Mouse (Mus musculus) 416B (cell line): Measurements from ENCODE around the gene Ccl12.

Source experiments
- DNase-seq: peaks from one replicate; pipeline ENCODE4 v3.0.0; 2011; ENCODE audit warnings: low read depth

Gene Ccl12

DNA sequence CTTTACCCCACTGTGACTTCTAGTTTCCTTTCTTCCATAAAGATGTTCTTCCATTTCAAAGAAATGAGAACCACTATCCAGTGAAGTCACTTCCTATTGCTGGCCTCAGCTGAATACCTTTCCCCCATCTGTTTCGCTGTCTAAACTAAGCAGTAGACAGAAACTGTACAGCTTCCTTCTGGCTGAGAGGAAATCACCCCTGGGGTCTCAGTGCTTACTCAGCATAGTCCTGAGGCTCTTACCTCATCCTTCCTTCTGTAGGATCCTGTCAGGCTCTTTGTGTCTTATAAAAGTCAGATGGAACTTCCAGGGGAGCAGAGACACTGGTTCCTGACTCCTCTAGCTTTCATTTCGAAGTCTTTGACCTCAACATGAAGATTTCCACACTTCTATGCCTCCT lies at the start of gene Ccl12:
Gene Ccl12, plus strand, starts transcription at position 317 of the 400 bp plus-strand sequence.
- DNase-seq: no peak

DNA sequence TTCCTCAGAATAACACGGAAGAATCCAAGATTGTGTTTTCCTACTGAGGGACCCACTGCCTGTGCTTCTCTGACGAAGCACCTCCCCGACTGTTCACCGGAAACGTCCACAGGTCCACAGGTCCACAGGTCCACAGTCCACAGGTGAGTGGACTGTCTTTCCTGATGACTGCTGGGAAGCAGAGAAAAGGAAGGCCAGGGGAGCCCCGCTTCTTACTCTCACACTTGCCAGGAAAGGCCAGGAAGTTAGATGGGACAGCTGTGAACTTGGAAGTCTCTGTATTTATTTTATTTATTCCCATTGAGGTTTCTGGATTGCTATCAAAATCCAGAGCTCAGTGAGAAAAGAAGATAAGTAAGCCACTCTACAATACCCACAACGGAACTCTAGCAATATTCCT lies 47.8 kb upstream of the Ccl12 start:
- DNase-seq: no peak

- DNase-seq: no peak
Observed at GRCm38 (mm10) chr11:82057646-82058045, 44.0 kb upstream of the Ccl12 start, which contains the start of gene Ccl11. Gene Ccl11, plus strand, starts transcription at chr11:82057823.

DNA sequence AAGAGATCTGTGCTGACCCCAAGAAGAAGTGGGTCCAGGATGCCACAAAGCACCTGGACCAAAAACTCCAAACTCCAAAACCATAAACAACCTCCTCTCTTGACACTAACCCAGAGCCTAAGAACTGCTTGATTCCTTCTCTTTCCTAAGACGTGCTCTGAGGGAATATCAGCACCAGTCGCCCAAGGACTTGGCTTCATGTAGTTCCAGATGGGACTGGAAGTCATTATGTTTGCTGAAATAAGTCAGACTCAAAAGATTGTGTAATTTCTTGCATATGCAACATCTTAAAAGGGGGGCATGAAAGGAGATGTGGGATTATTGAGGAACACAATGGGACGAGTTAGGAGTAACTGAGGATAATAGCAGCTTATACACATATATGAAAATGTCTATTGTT lies 39.4 kb upstream of the Ccl12 start:
- no peak for DNase-seq

DNA sequence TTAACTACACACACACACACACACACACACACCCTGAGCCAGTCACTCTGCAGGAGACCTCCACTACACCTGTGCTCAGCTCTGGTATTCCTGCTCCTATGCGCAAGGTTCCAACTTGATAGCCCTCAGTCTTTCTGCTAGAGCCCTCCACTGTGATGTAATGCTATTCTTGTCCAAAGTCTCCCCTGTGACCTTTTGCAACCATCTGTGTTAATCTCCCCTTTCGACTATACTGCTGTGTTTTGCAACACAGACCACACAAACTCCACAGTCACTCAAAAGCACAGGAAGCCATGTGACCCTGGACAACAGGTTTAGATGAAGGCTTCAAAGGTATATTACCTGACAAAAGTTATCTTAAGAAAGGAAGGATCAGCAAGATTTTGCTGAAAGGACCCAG lies 38.2 kb upstream of the Ccl12 start:
- no peak for DNase-seq

DNA sequence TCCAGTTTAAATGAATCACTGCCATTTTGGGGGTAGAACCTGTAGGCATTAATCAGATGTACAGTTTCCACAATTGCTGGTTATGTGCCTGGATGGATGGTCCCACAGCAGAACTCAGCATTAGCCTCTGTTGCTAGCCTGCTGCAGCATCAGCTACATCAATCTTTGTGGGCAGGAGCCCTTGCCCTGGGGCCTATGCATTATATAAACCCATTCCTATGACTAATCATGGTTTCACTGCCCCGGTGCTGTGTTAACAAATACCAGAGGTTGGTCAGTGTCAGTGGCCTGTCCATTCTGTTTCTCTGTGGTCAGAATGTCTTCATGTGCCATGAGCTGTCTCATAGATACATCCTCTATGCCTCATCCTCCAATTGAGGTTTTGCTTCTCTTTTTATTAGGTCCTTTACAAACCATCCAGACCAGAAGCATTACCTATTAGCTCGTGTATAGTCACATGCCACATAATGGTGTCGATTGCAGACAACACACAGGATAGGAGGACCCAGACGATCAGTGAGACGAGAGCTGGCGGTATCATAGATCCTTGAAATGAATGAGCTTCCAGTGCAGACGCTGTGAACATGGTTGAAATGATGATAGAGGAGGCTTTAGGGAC lies 34.6 kb upstream of the Ccl12 start:
- peak; percentile 52 for DNase-seq

GRCm38 (mm10) chr11:82071076-82071475 lies 30.6 kb upstream of the Ccl12 start:
- no peak for DNase-seq

- DNase-seq: peak; percentile 54
Observed at GRCm38 (mm10) chr11:82072374-82072773, 29.3 kb upstream of the Ccl12 start.

GRCm38 (mm10) chr11:82072984-82073383 lies 28.7 kb upstream of the Ccl12 start:
- DNase-seq: no peak

GRCm38 (mm10) chr11:82073686-82074085 lies 28.0 kb upstream of the Ccl12 start:
- no peak for DNase-seq

- no peak for DNase-seq
Observed at GRCm38 (mm10) chr11:82077031-82077430, 24.6 kb upstream of the Ccl12 start.

DNA sequence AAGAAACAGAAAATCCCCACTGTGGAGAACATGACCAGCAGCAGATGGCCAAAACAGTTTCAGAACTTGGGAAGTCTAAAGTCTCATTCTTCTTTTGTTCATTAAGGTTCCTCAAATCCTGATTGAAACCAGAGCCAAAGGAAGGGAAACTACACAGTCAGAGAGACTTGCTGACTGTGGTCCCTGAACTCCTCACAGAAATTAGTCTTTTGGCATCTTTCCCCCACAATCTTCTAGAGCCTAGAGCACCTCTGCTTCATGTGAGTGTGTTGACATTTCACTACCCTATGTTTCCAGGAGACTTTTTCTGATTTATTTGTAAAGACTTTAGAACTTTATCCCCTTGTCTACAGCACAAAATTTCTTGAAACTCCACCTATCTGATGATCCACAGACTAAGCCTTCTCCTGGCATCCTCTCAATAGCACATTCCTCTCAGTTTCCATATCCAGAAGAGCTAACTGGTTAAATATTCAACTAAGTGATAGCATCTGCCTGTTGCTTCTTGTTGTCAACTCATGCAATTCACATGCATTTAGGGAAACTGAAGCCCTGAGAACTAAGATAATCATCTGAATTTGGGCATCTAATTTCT lies 23.4 kb upstream of the Ccl12 start:
- DNase-seq: no peak

GRCm38 (mm10) chr11:82080865-82081264 lies 20.8 kb upstream of the Ccl12 start:
- DNase-seq: no peak

GRCm38 (mm10) chr11:82084360-82084759 lies 17.3 kb upstream of the Ccl12 start:
- no peak for DNase-seq

- no peak for DNase-seq
Observed at GRCm38 (mm10) chr11:82099511-82100323, 1.9 kb upstream of the Ccl12 start.

- no peak for DNase-seq
Observed at GRCm38 (mm10) chr11:82101087-82101486, 558 bp upstream of the Ccl12 start.

DNA sequence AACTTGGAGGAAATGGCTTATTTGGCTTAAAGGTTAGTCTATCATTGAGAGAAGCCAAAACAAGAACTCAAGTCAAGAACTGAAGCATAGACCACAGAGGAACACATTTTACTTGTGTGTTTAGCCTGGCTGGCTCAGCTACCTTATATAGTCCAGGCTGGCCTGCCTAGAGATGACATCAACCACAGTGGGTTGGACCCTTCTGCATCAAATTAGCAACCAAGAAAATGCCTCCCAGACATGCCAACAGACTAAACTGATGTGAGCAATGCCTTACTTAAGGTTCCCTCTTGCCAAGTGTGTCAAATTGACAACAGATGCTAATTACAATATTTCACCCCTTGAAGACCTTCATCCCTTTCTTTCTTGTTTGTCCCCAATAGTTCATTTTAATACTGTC lies 8.0 kb downstream of the Ccl12 start:
- DNase-seq: no peak

GRCm38 (mm10) chr11:82110372-82111248 lies 9.0 kb downstream of the Ccl12 start:
- no peak for DNase-seq

DNA sequence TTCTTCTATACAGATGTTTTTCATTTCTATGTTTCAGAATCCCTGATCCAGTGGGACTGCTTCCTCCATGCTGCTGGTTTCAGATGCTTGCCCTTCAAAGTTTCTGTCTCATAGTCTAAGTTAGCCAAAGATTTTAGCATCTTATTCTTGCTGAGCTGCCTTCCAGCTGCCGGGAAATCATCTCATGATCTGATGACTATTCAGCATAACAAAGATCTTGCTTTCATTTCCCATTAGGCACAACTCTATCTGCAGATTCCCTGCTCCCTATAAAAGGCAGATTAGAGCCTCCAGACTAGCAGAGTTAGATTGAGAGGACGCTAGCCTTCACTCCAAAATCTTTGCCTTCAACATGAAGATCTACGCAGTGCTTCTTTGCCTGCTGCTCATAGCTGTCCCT lies 13.2 kb downstream of the Ccl12 start, which contains the start of gene Ccl8:
Gene Ccl8, plus strand, starts transcription at position 301 of the 400 bp plus-strand sequence.
- no peak for DNase-seq

DNA sequence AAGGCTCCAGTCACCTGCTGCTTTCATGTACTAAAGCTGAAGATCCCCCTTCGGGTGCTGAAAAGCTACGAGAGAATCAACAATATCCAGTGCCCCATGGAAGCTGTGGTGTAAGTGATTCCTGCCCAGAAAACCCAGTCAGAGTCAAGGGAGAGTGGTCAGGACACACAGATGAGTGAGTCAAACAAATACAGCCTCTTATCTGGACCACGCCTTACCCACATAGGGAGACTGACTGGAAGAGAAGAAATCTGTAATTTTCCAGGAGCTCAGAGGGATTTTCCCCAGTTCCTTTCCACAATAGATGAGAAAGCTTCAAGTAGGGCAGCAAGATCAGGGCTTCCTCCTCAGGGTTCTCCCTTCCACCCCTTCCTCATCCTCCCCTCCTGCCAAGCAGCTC lies 14.4 kb downstream of the Ccl12 start:
- no peak for DNase-seq

GRCm38 (mm10) chr11:82132977-82133376 lies 31.3 kb downstream of the Ccl12 start:
- DNase-seq: no peak

- DNase-seq: peak; percentile 12
Observed at GRCm38 (mm10) chr11:82136196-82136595, 34.6 kb downstream of the Ccl12 start.
